Mouse (Mus musculus) cerebellum, postnatal 14 days (tissue): ENCODE measurements around the gene Add2.

Experiments used
- DNase-seq, 2 experiments: peaks; one replicate each; pipeline ENCODE4 v3.0.0; 2021; ENCODE audit warnings: mixed read lengths in 2 of 2

The Add2 gene

GRCm38 (mm10) chr6:86148518-86148917, 120.0 kb downstream of the Add2 start:
- DNase-seq: no peak

- no peak for DNase-seq
Measured at GRCm38 (mm10) chr6:86149001-86149400, 120.5 kb downstream of the Add2 start.

GRCm38 (mm10) chr6:86152676-86153075, 124.2 kb downstream of the Add2 start:
- DNase-seq: no peak

- no peak for DNase-seq
Measured at GRCm38 (mm10) chr6:86153436-86153990, 125.0 kb downstream of the Add2 start.

GRCm38 (mm10) chr6:86154006-86154405, 125.5 kb downstream of the Add2 start:
- no peak for DNase-seq

- no peak for DNase-seq
Measured at GRCm38 (mm10) chr6:86154481-86154880, 126.0 kb downstream of the Add2 start.

GRCm38 (mm10) chr6:86157253-86158234, 129.1 kb downstream of the Add2 start:
- DNase-seq: peak; percentile 45 to 69

GRCm38 (mm10) chr6:86160878-86161277, 132.4 kb downstream of the Add2 start:
- no peak for DNase-seq

GRCm38 (mm10) chr6:86161586-86161985, 133.1 kb downstream of the Add2 start:
- DNase-seq: no peak

GRCm38 (mm10) chr6:86164028-86164427, 135.5 kb downstream of the Add2 start:
- no peak for DNase-seq

- DNase-seq: no peak
Measured at GRCm38 (mm10) chr6:86166426-86166825, 137.9 kb downstream of the Add2 start.

- no peak for DNase-seq
Measured at GRCm38 (mm10) chr6:86167851-86168250, 139.4 kb downstream of the Add2 start.

- no peak for DNase-seq
Measured at GRCm38 (mm10) chr6:86169166-86169565, 140.7 kb downstream of the Add2 start.
